Mouse (Mus musculus) CH12.LX (cell line): ENCODE results near the gene Elavl4.

Experiments used
- CHD2 ChIP-seq: IDR thresholded peaks from 2 replicates; pipeline ENCODE4 v1.6.1; 2011; ENCODE audit warnings: low read length, improper control_type of control experiment
- CTCF ChIP-seq, 2 experiments: IDR thresholded peaks in 1 of 2; conservative IDR thresholded peaks in 1 of 2; 2 replicates each; pipeline ENCODE4 v1.5.1; 2011 to 2012; ENCODE audit warnings: low read depth in 2 of 2, low read length in 2 of 2, improper control_type of control experiment in 1 of 2, inconsistent platforms in 1 of 2, mild to moderate bottlenecking in 1 of 2, moderate library complexity in 1 of 2
- EP300 ChIP-seq: IDR thresholded peaks from 2 replicates; pipeline ENCODE4 v1.6.1; 2011; ENCODE audit warnings: low read length, improper control_type of control experiment
- KAT2A ChIP-seq: IDR thresholded peaks from 2 replicates; pipeline ENCODE4 v1.6.1; 2012; ENCODE audit warnings: low read length, improper control_type of control experiment, inconsistent platforms; ENCODE audit not compliant: insufficient replicate concordance
- MAFK ChIP-seq: IDR thresholded peaks from 2 replicates; pipeline ENCODE4 v1.6.1; 2011; ENCODE audit warnings: low read length, improper control_type of control experiment; ENCODE audit not compliant: insufficient replicate concordance
- ZMIZ1 ChIP-seq: IDR thresholded peaks from 2 replicates; pipeline ENCODE4 v1.6.1; 2012; ENCODE audit warnings: low read depth, mild to moderate bottlenecking, inconsistent platforms, low read length, improper control_type of control experiment

DNA sequence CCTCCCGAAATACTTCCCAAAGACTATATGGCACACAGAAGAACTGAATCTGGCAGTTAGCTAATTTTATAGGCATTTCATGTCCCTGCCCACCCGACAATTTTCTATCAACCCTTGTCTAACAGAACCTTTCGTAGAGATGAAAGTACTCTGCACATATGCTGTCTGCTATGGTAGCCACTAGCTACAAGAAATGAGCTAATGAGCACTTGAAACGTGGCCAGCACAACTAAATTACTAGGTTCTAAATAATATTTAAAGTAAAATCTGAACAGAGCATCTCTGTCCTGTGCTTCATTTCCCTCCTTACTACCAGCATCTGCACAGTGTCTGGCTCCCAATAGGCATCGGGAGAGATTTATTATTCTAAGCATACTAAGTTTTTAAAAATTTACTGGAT is 44.5 kb upstream of the Elavl4 start:
- no peak for TF ChIP-seq ZMIZ1
- TF ChIP-seq CHD2: no peak
- TF ChIP-seq KAT2A: no peak
- TF ChIP-seq MAFK: no peak
- no peak for TF ChIP-seq EP300
- TF ChIP-seq CTCF (conservative IDR thresholded peaks at IDR 0.05 in 1 of 2, IDR thresholded peaks at IDR 0.05 in 1 of 2; ENCODE audit: low read depth in 2 of 2, low read length in 2 of 2): no peak
